Mouse (Mus musculus) G1E (cell line): ENCODE results near the gene Rgs8. TPM values are rescaled to one million over a fixed set of nuclear protein-coding genes. Genes with fewer than 3 reads are reported as not detected.

ENCODE experiments used
- ATAC-seq: 2 replicates; pipeline ENCODE4 v1.8.0; 2016; ENCODE audit warnings: mild to moderate bottlenecking; ENCODE audit not compliant: insufficient number of reproducible peaks, poor library complexity, low FRiP score, severe bottlenecking; ENCODE audit errors: extremely low read depth
- DNase-seq: peaks from one replicate; pipeline ENCODE4 v3.0.0; 2012; ENCODE audit warnings: low spot score
- H3K27me3 ChIP-seq: 2 replicates; pipeline ENCODE4 v1.6.1; 2012; ENCODE audit warnings: mild to moderate bottlenecking, low read length, inconsistent platforms; ENCODE audit not compliant: insufficient read depth
- H3K36me3 ChIP-seq: replicated peaks from 2 replicates; pipeline ENCODE3; 2012; ENCODE audit warnings: mild to moderate bottlenecking, inconsistent platforms
- H3K4me1 ChIP-seq: 2 replicates; pipeline ENCODE4 v1.6.1; 2012; ENCODE audit warnings: low read depth, low read length, inconsistent platforms, mixed read lengths; ENCODE audit not compliant: insufficient read depth
- H3K4me3 ChIP-seq: 2 replicates; pipeline ENCODE4 v1.5.1; 2012; ENCODE audit warnings: low read depth, mild to moderate bottlenecking, inconsistent platforms, low read length, moderate library complexity, mixed read lengths
- H3K9me3 ChIP-seq: replicated peaks from 2 replicates; pipeline ENCODE4 v1.6.1; 2012; ENCODE audit warnings: inconsistent platforms
- CTCF ChIP-seq: IDR thresholded peaks from 2 replicates; pipeline ENCODE4 v1.5.1; 2012; ENCODE audit warnings: low read depth, low read length, inconsistent platforms, mixed read lengths
- GATA1 ChIP-seq: IDR thresholded peaks from 2 replicates; pipeline ENCODE4 v1.6.1; 2012; ENCODE audit warnings: borderline replicate concordance, low read length, inconsistent platforms, mixed read lengths
- GATA2 ChIP-seq: IDR thresholded peaks from 2 replicates; pipeline ENCODE4 v1.6.1; 2012; ENCODE audit warnings: low read depth, low read length, inconsistent platforms, borderline replicate concordance
- POLR2AphosphoS5 ChIP-seq: IDR thresholded peaks from 2 replicates; pipeline ENCODE4 v1.6.1; 2012; ENCODE audit warnings: low read depth, low read length, inconsistent platforms; ENCODE audit not compliant: insufficient replicate concordance
- TAL1 ChIP-seq: conservative IDR thresholded peaks from 2 replicates; pipeline ENCODE4 v1.6.1; 2012; ENCODE audit warnings: low read depth, low read length, inconsistent platforms, mixed read lengths
- polyA plus RNA-seq: library from polyadenylated mRNA; stranded (reverse); fragments of >175 nt; gene quantifications from 2 replicates; pipeline ENCODE4 v1.2.3, GENCODE M21; 2012
- total RNA-seq, 2 experiments: library from RNA; stranded (forward) in 1 of 2; stranded (reverse) in 1 of 2; fragments of 200-1000 nt in 1 of 2; fragments of >200 nt in 1 of 2; fragmentation: Nextera tagmentation in 1 of 2; gene quantifications; 2 replicates each; pipeline ENCODE4 v1.2.3; 2014 to 2017

Gene Rgs8
- total and polyA plus RNA-seq, 3 experiments, result 0.16 TPM; not detected in 2

- Histone ChIP-seq H3K4me3 (no peak overlapping the region), H3K36me3 (no peaks in the 10 kb centered on the region), H3K27me3 (peaks cover 7% of the 10 kb centered on the region; the same call in 1 of the 2 replicates), H3K4me1 (no peaks in the 10 kb centered on the region), H3K9me3 (no peaks in the 10 kb centered on the region)
- TF ChIP-seq CTCF (no peak), TAL1 (no peak), GATA2 (no peak), GATA1 (no peak), POLR2AphosphoS5 (no peak)
- ATAC-seq (no peak), DNase-seq (no peak)
Measured at GRCm38 (mm10) chr1:153680363-153680762, 27.5 kb downstream of the Rgs8 start.

GRCm38 (mm10) chr1:153681036-153681435 is 28.2 kb downstream of the Rgs8 start:
- no peaks in the 10 kb centered on the region for H3K9me3 ChIP-seq
- TF ChIP-seq CTCF (no peak), POLR2AphosphoS5 (no peak), GATA2 (no peak), GATA1 (no peak), TAL1 (no peak)

GRCm38 (mm10) chr1:153683190-153683589 is 30.4 kb downstream of the Rgs8 start:
- TF ChIP-seq POLR2AphosphoS5 (no peak), TAL1 (no peak), CTCF (no peak), GATA2 (no peak), GATA1 (no peak)
- Histone ChIP-seq H3K27me3 (peaks cover 7% of the 10 kb centered on the region; the same call in 1 of the 2 replicates), H3K9me3 (no peaks in the 10 kb centered on the region), H3K4me1 (no peaks in the 10 kb centered on the region), H3K36me3 (no peaks in the 10 kb centered on the region), H3K4me3 (no peak overlapping the region)
- no peak for ATAC-seq
- no peak for DNase-seq

More at GRCm38 (mm10) chr1:153681036-153681435, 28.2 kb downstream of the Rgs8 start:
- peaks cover 7% of the 10 kb centered on the region; the same call in 1 of the 2 replicates for H3K27me3 ChIP-seq
- ATAC-seq (no peak), DNase-seq (no peak)
- no peaks in the 10 kb centered on the region for H3K36me3 ChIP-seq
- no peaks in the 10 kb centered on the region for H3K4me1 ChIP-seq
- no peak overlapping the region for H3K4me3 ChIP-seq

DNA sequence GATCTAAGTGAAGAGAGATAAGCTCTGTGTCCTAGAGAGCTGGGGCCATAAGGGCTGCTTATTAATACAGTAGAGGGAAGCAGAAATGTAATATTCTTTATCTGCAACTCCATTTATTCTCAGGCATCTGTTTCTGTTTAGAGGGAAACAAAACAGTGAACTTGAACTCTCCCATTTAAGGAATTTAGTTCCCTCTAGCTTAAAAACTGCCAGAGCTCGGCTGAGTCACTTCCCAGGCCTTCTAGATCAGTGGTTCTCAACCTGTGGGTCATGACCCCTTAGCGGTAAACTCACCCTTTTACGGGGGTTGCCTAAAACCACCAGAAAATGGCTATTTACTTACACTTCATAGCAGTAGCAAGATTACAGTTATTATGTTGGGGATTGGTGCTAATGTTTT is 32.8 kb downstream of the Rgs8 start:
- TF ChIP-seq POLR2AphosphoS5 (no peak), GATA1 (no peak), TAL1 (no peak), GATA2 (no peak), CTCF (no peak)
- Histone ChIP-seq H3K27me3 (peaks cover 3% of the 10 kb centered on the region; the same call in 1 of the 2 replicates), H3K4me1 (no peaks in the 10 kb centered on the region), H3K4me3 (no peak overlapping the region), H3K9me3 (no peaks in the 10 kb centered on the region), H3K36me3 (no peaks in the 10 kb centered on the region)
- DNase-seq (no peak), ATAC-seq (no peak)

DNA sequence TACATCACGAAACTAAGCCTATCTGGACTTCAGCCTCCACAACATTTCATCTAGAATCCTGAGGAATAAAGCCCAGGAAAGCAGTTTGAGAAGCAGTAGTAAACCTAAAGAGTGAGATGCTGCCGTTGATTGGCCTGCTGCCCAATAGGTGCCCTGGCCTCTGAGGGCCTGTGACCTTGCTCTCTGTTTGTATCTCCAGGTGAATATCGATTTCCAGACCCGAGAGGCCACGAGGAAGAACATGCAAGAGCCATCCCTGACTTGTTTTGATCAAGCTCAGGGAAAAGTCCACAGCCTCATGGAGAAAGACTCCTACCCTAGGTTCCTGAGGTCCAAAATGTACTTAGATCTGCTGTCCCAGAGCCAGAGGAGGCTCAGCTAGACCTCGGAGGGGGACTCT is 39.7 kb downstream of the Rgs8 start:
- Histone ChIP-seq H3K4me3 (no peak overlapping the region), H3K36me3 (no peaks in the 10 kb centered on the region), H3K27me3 (no peaks in the 10 kb centered on the region), H3K4me1 (no peaks in the 10 kb centered on the region), H3K9me3 (no peaks in the 10 kb centered on the region)
- TF ChIP-seq GATA2 (no peak), CTCF (no peak), TAL1 (no peak), POLR2AphosphoS5 (no peak), GATA1 (no peak)
- DNase-seq (no peak), ATAC-seq (no peak)

DNA sequence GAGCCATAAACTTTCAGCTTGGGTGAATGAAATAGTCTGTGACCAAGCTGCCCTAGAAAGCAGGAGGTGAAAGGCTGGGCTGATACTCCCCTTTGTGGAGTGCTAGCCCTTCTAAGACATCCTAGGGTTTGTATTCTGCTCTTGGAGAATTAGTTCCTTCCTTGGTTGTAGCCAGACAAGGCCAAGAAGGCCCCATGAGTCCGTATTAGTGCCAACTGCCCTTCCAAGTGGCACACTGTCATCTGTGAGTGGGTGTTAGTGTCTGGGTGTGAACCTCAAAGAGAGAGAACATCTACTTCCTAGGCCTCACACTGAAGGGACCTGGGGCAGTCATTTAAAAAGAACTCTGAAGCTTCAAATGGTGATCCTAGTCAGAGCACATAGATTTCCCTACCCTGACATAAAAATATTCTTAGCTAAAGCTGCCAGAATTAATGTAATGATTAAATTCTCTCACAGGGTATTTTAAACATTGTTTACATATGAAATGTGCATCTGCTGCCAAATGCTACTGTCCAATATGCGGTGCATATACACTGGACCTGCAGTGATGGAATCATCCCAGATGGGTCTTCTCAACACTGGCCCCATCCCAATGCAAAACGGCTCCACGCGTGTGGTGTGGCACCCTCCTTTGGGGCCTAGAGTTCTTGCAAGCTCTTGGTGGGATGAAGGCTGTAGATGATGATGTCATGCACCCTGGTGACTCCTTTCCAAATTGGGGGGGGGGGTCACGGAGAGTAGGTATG is 41.7 kb downstream of the Rgs8 start:
- TF ChIP-seq TAL1 (no peak), GATA1 (no peak)
- no peaks in the 10 kb centered on the region for H3K4me1 ChIP-seq
- no peaks in the 10 kb centered on the region for H3K9me3 ChIP-seq
- no peak for DNase-seq
- ATAC-seq, result no peak
- H3K27me3 ChIP-seq, result no peaks in the 10 kb centered on the region
- no peaks in the 10 kb centered on the region for H3K36me3 ChIP-seq
- no peak overlapping the region for H3K4me3 ChIP-seq

DNA sequence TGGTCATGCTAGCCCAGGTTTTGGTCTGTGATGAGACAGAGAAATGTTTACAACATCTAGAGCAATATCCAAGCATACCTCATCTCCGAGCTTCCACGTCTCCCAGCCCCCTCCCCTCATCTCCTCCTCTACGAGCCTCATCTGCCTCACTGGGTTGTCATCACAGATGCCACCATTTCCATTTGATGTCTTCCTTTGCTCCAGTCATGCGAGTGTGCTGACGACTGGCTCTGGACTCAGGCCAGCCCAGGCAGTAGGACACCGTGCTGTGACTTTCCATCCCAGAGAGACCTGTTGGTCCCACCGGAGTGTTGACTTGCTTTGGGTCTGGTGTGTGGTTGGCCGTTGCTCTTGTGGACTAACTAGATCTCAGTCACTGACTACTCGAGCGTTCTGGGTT is 42.6 kb downstream of the Rgs8 start:
- no peaks in the 10 kb centered on the region for H3K36me3 ChIP-seq
- ATAC-seq, result no peak

More for the DNA sequence above, 42.6 kb downstream of the Rgs8 start:
- no peak overlapping the region for H3K4me3 ChIP-seq
- no peaks in the 10 kb centered on the region for H3K9me3 ChIP-seq
- no peak for DNase-seq
- TF ChIP-seq TAL1 (no peak), CTCF (no peak), POLR2AphosphoS5 (no peak), GATA2 (no peak), GATA1 (no peak)
- no peaks in the 10 kb centered on the region for H3K4me1 ChIP-seq
- H3K27me3 ChIP-seq, result no peaks in the 10 kb centered on the region
